Mouse (Mus musculus) myocyte (in vitro differentiated cells): ENCODE measurements around the gene A730061H03Rik.

Experiments
- E2F4 ChIP-seq: IDR thresholded peaks from one replicate; pipeline ENCODE4 v1.6.1; 2011; ENCODE audit warnings: mild to moderate bottlenecking, control low read depth, moderate library complexity; ENCODE audit not compliant: insufficient read depth
- MAX ChIP-seq: IDR thresholded peaks from one replicate; pipeline ENCODE4 v1.6.1; 2011; ENCODE audit warnings: low read depth, mild to moderate bottlenecking, control low read depth
- MYOG ChIP-seq, 3 experiments: IDR thresholded peaks; one replicate each; pipeline ENCODE4 v1.6.1; 2011; ENCODE audit warnings: control low read depth in 2 of 3, low read depth in 2 of 3, mild to moderate bottlenecking in 2 of 3; ENCODE audit not compliant: insufficient read length in 2 of 3, control insufficient read depth in 1 of 3, insufficient read depth in 1 of 3
- POLR2A ChIP-seq: IDR thresholded peaks from one replicate; pipeline ENCODE4 v1.6.1; 2011; ENCODE audit warnings: low read depth, mild to moderate bottlenecking, control low read depth, moderate library complexity; ENCODE audit not compliant: insufficient read length
- SRF ChIP-seq: IDR thresholded peaks from one replicate; pipeline ENCODE4 v1.6.1; 2011; ENCODE audit warnings: low read depth; ENCODE audit not compliant: control insufficient read depth, insufficient read length
- TCF12 ChIP-seq: IDR thresholded peaks from one replicate; pipeline ENCODE4 v1.6.1; 2011; ENCODE audit warnings: mild to moderate bottlenecking, control low read depth; ENCODE audit not compliant: poor library complexity, insufficient read depth, severe bottlenecking
- TCF3 ChIP-seq: IDR thresholded peaks from one replicate; pipeline ENCODE4 v1.6.1; 2011; ENCODE audit warnings: low read depth, control low read depth; ENCODE audit not compliant: insufficient read length
- USF1 ChIP-seq: IDR thresholded peaks from one replicate; pipeline ENCODE4 v1.6.1; 2011; ENCODE audit warnings: low read depth, mild to moderate bottlenecking, control low read depth, moderate library complexity

GRCm38 (mm10) chr14:55560202-55561073 lies at the start of gene A730061H03Rik:
- TF ChIP-seq TCF12 (no peak), E2F4 (no peak), POLR2A (peak; percentile 50), USF1 (peak; percentile 93), TCF3 (no peak), MAX (peak; percentile 8), SRF (no peak), MYOG (IDR thresholded peaks at IDR 0.05; ENCODE audit: control insufficient read depth in 1 of 3, insufficient read depth in 1 of 3, insufficient read length in 2 of 3, low read depth in 2 of 3) (no peak)
